Mouse (Mus musculus) thymus, adult 18-20 months (tissue): Measurements from ENCODE around the gene Slc35f3.

Experiments used
- DNase-seq, 2 experiments: peaks; one replicate each; pipeline ENCODE4 v3.0.0; 2022; ENCODE audit warnings: mixed read lengths in 2 of 2

The Slc35f3 gene

GRCm38 (mm10) chr8:126420834-126421233 is 122.5 kb downstream of the Slc35f3 start:
- no peak for DNase-seq

- DNase-seq, result peak; percentile 94 to 96
Observed at GRCm38 (mm10) chr8:126422174-126422919, 124.0 kb downstream of the Slc35f3 start, which contains the start of gene Coa6. TSS of gene Coa6 (plus strand) at chr8:126422515.

GRCm38 (mm10) chr8:126422920-126423300 is 124.6 kb downstream of the Slc35f3 start:
- DNase-seq, result no peak

- no peak for DNase-seq
Observed at GRCm38 (mm10) chr8:126424163-126424562, 125.8 kb downstream of the Slc35f3 start.

GRCm38 (mm10) chr8:126424946-126425345 is 126.6 kb downstream of the Slc35f3 start:
- no peak for DNase-seq

GRCm38 (mm10) chr8:126429635-126430034 is 131.3 kb downstream of the Slc35f3 start:
- DNase-seq, result no peak

GRCm38 (mm10) chr8:126433827-126434226 is 135.5 kb downstream of the Slc35f3 start:
- no peak for DNase-seq

- no peak for DNase-seq
Observed at GRCm38 (mm10) chr8:126438937-126439336, 140.6 kb downstream of the Slc35f3 start.
